Mouse (Mus musculus): ENCODE measurements around the gene Orai2.
A peak's percentile ranks its signal among the peaks of the same experiment; 100 is the strongest.
"Not testable (repeated sequence)": the region's sequence is repeated elsewhere in the genome, so short reads cannot be mapped to it uniquely, and the experiment has no call there.

Gene Orai2

DNA sequence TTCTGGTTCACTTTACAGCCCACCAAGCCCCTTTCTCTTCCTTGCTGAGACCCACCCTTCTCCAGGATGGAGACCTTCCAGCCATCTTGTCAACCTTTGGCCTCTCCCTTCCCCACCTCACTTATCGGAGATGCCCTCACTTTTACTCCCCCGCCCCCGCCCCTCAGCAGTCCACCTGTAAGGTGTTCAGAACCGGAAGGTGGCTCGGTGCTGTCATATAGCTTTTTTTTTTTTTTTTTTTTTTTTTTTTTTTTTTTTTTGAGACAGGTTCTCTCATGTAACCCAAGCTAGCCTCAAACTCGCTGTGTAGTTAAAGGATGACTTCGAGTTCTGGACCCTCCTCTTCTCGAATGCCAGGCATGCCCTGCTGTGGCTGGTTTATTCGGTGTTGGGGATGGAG is 2.4 kb upstream of the Orai2 start:
- no peak for DNase-seq

- DNase-seq: no peak
These were observed 1.1 kb upstream of the Orai2 start for GRCm38 (mm10) chr5:136171363-136172341.

GRCm38 (mm10) chr5:136169626-136170511 is 644 bp downstream of the Orai2 start:
- DNase-seq: no peak

- no peak for DNase-seq
These were observed 2.4 kb downstream of the Orai2 start for GRCm38 (mm10) chr5:136168071-136168470.

DNA sequence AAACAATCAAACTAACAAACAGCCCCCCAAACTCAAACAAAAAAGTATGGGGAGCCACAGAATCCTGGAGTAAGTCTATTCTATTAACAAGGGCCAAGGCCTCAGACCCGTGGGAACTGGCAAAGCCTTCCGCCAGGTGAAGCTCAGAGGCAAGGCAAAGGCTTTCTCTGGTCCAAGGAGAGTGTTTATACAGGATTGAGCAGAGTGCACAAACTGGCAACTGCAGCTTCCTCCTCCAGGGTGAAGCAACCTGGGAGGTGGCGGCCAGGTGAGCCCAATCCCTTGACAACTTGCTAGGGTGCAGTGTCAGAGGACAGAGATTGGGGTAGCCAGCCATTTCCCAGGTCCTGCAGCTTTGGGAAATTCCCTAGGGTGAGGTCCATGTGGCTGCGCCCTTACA is 3.2 kb downstream of the Orai2 start:
- DNase-seq: no peak

- DNase-seq: no peak
These were observed 5.3 kb downstream of the Orai2 start for GRCm38 (mm10) chr5:136165246-136165645.

DNA sequence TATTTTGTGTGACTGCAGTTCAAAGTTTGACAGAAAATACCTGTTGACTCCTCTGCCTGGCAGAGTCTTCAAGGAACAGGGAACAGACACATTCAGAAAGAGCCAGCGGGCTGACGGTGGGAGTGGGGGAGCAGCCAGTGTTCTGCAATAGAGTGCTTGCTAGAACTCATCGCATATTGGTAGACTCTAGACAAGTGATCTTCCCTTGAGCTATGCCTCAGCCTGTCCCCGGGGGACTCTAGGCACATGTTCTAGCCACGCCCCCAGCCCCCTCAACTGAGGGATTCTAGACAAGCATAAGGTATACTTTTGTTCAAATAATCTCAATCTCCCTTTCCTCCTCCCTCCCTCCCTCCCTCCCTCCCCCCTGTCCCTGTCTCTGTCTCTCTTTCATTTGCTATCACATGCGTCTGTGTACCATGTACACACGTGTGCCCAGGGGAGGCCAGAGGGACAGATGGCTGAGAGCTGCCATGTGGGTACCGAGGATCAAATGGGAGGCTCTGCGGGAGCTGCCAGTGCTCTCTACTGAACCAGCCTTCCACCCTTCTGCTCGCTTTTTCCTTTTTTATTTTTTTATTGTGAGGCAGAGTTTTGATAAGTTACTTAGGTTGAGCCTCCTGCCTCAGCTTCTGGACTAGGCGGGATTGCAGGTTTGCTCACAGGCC is 6.6 kb downstream of the Orai2 start:
- no peak for DNase-seq

- not testable (repeated sequence) for DNase-seq
These were observed 10.4 kb downstream of the Orai2 start for GRCm38 (mm10) chr5:136160084-136160483.

GRCm38 (mm10) chr5:136155399-136155798 is 15.1 kb downstream of the Orai2 start:
- no peak for DNase-seq

DNA sequence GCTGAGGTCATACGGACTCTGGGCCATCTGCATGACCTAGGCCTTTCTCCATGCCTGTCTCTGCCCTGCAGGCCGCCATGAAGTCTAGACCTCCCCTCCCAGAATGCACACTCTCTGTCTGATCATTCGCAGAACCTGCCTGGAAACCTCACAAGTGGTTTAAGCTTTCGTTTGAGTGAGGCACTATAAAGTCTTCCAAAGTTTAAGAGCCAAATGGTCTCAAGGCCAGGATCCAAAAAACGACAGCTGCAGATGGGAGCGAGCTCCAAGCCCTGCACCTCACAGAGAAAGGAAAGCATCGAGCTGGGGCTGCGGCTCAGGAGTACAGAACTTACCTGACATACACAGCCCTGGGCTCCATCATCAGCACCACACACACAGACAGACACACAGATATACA is 18.1 kb downstream of the Orai2 start:
- DNase-seq: no peak

GRCm38 (mm10) chr5:136149134-136149576 is 21.4 kb downstream of the Orai2 start:
- not testable (repeated sequence) for DNase-seq

DNA sequence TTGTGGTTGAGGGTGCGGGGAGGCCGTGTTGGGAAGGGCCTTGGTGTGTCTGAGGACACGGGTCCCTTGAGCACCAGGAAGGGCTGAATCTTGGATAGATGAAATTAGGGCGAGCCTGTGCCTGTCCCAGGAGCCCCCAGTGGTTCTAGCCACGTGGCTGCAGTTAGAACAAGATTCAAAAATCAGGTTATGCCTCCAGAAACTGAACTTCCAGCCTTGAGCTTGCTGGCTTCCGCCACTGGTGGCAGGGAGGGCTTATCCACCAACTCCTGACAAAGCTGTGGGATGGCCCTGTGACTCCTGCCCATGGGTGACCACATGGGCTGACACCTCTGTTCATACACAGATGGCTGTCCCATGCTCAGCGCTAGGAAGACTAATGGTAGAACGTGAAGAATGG is 22.8 kb downstream of the Orai2 start:
- no peak for DNase-seq

GRCm38 (mm10) chr5:136146936-136147335 is 23.6 kb downstream of the Orai2 start:
- no peak for DNase-seq

GRCm38 (mm10) chr5:136144606-136145430 is 25.7 kb downstream of the Orai2 start:
- no peak for DNase-seq

DNA sequence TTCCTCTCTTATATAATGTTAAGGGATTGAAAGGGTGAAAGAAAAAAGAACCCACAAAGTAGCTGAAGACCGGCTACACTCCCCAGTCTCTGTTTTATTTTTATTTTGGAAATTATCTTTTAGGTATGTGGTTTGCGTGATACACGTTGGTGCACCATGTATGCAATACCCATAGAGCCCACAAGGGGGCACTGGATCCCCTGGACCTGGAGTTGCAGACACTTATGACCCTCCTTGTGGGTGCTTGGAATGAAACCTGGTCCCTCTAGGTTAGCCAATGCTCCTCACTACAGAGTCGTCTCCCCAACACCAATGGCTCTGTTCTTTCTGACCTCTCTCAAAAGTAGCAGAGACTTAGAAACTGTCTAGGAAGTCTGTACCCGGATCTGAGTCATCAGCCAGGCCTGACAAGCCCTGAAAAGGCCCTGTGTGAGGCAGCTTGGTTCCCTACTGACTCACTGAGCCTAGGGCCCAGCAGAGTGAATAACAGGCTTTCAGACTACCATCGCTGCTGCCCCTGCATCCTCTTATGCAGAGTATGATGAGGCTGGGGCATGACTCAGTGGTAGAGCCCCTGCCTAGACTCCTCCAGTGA is 27.3 kb downstream of the Orai2 start:
- DNase-seq: no peak

DNA sequence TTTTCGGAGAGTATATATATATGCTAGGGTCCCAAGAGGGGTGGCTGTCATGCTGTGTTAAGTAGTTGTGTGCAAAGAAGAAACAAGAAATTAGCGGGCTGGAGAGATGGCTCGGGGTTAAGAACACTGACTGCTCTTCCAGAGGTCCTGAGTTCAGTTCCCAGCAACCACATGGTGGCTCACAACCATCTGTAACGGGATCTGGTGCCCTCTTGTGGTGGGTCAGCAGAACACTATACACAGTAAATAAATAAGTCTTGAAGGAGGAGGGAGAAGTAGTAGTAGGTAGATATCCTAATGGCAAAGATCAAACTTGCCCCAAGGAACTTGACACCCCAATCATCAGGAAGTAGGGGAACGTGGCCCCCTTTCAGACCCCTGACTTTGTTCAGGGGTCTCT is 27.8 kb downstream of the Orai2 start:
- DNase-seq: no peak

DNA sequence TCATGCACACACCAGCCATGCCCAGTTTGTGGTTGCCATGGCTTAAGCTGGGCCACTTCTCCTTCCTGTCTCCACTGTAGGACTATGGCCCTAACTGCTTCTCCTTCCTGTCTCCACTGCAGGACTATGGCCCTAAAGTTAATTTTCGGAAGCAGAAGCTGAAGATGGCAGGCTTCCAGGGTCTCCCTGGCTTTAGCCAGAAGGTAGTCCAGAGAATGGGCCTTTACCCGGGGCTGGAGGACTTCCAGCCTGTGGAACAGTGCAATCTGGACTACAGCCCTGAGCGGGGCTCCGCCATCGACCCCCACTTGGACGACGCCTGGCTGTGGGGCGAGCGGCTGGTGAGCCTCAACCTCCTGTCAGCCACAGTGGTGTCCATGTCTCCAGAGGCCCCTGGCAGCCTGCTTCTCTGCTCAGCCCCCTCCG is 30.4 kb downstream of the Orai2 start:
- DNase-seq: no peak

GRCm38 (mm10) chr5:136139393-136139792 is 31.1 kb downstream of the Orai2 start:
- no peak for DNase-seq

DNA sequence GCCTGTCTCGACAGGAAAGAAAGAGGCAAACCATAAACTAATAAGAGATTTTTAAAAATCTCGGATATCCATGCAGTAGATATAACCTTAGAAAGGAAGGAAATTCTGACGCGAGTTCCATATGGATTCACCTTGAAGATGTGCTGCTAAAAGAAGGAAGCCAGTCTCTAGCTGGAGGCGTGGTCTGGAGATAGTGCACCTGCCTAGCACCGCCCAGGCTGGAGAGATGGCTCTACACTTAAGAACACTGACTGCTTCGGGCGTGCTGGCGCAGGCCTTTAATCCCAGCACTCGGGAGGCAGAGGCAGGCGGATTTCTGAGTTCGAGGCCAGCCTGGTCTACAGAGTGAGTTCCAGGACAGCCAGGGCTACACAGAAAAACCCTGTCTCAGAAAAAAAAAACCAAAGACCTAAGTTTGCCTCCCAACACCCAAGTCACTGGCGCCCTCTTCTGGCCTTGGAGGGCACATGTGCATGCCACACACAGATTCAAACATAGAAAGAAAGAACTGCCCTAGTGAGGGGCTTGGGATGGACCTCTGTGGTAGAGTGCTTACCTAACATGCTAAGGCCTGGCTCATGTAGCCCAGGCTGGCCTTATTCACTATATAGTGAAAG is 32.7 kb downstream of the Orai2 start:
- peak in 1 of 2 experiments; percentile 51 for DNase-seq

GRCm38 (mm10) chr5:136136292-136136990 is 34.1 kb downstream of the Orai2 start:
- DNase-seq: no peak

Data from kidney, adult 8-10 months (tissue).